In genomic region chr12:16568496-16568895, GRCm38 (mm10) we compare ENCODE assay signal across 8 mouse cellular contexts. TPM values are rescaled to one million over a fixed set of nuclear protein-coding genes. Genes with fewer than 3 reads are reported as not detected.
DNase-seq lines count a peak whose midpoint lies in the region; ATAC-seq lines count a peak whose summit lies in the region.

No protein-coding gene starts in this region.

- H3K9me3 ChIP-seq in kidney, embryonic 14.5 days (ENCODE audit: control insufficient read depth, low read length): no peaks in the 10 kb centered on the region
- H3K9me3 ChIP-seq in embryonic facial prominence, embryonic 14.5 days (ENCODE audit: control insufficient read depth, low read length): no peaks in the 10 kb centered on the region
- no peaks in the 10 kb centered on the region for H3K9me3 ChIP-seq in hindbrain, embryonic 12.5 days (replicated peaks)
- H3K9me3 ChIP-seq in midbrain, embryonic 15.5 days: no peaks in the 10 kb centered on the region

- no peaks in the 10 kb centered on the region for H3K27me3 ChIP-seq in kidney, embryonic 14.5 days (ENCODE audit: control insufficient read depth, insufficient read depth, low read length)
- H3K27me3 ChIP-seq in embryonic facial prominence, embryonic 14.5 days (replicated peaks; ENCODE audit: control insufficient read depth, insufficient read depth, low read length): no peaks in the 10 kb centered on the region
- H3K27me3 ChIP-seq in hindbrain, embryonic 12.5 days: no peaks in the 10 kb centered on the region
- H3K27me3 ChIP-seq in midbrain, embryonic 15.5 days (replicated peaks): no peaks in the 10 kb centered on the region

- H3K4me3 ChIP-seq in kidney, embryonic 14.5 days (ENCODE audit: low read length): no peak overlapping the region
- no peak overlapping the region for H3K4me3 ChIP-seq in embryonic facial prominence, embryonic 14.5 days (ENCODE audit: low read depth, low read length)
- no peak overlapping the region for H3K4me3 ChIP-seq in hindbrain, embryonic 12.5 days
- H3K4me3 ChIP-seq in midbrain, embryonic 15.5 days: no peak overlapping the region

- DNase-seq in kidney, adult 8-10 months: peak; percentile 51 to 74
- peak; percentile 36 for DNase-seq in adrenal gland, postnatal 25 days
- peak; percentile 84 for DNase-seq in embryonic facial prominence, embryonic 14.5 days (ENCODE audit: low spot score)
- peak; percentile 57 for DNase-seq in left cerebral cortex, postnatal 4 days
- DNase-seq in testis, postnatal 10 days (ENCODE audit: low spot score): peak; percentile 68

- intact Hi-C loops in left cerebral cortex, postnatal 4 days (cut with DNase I): loop anchor here (5.0 to 10.0 kb wide), 2 partner anchors 66 to 239 kb away; no protein-coding TSS in a partner anchor

- H3K4me1 ChIP-seq in kidney, embryonic 14.5 days (ENCODE audit: control insufficient read depth, insufficient read depth, low read length): no peaks in the 10 kb centered on the region
- no peaks in the 10 kb centered on the region for H3K4me1 ChIP-seq in embryonic facial prominence, embryonic 14.5 days (ENCODE audit: control insufficient read depth, insufficient read depth, low read length)
- H3K4me1 ChIP-seq in hindbrain, embryonic 12.5 days: 0 out of 2 replicates have a peak, but pooled peaks cover 3% of the 10 kb centered on the region
- H3K4me1 ChIP-seq in midbrain, embryonic 15.5 days: no peaks in the 10 kb centered on the region

- no peak overlapping the region for H3K27ac ChIP-seq in kidney, embryonic 14.5 days (ENCODE audit: low read depth, low read length)
- H3K27ac ChIP-seq in embryonic facial prominence, embryonic 14.5 days (replicated peaks; ENCODE audit: low read depth, low read length): no peak overlapping the region
- no peak overlapping the region for H3K27ac ChIP-seq in hindbrain, embryonic 12.5 days
- peak overlapping the region; percentile 55; the same call in 1 of the 2 replicates for H3K27ac ChIP-seq in midbrain, embryonic 15.5 days

- no peak for ATAC-seq in kidney, embryonic 14.5 days (ENCODE audit: low FRiP score, low TSS enrichment)
- peak; percentile 69; the same call in 1 of the 2 replicates for ATAC-seq in embryonic facial prominence, embryonic 14.5 days (ENCODE audit: low read depth)
- peak; percentile 69 for ATAC-seq in hindbrain, embryonic 12.5 days (ENCODE audit: low FRiP score)
- ATAC-seq in midbrain, embryonic 15.5 days (replicated peaks): peak; percentile 74

- H3K4me2 ChIP-seq in kidney, embryonic 14.5 days (replicated peaks; ENCODE audit: low read depth, low read length): no peak overlapping the region
- no peak overlapping the region for H3K4me2 ChIP-seq in embryonic facial prominence, embryonic 14.5 days (ENCODE audit: low read depth, low read length)
- no peak overlapping the region for H3K4me2 ChIP-seq in hindbrain, embryonic 12.5 days (replicated peaks)
- H3K4me2 ChIP-seq in midbrain, embryonic 15.5 days: no peak overlapping the region

- WGBS in kidney, embryonic 14.5 days: 29% methylated on average over 4 of the region's 4 CpGs
- 29% methylated on average over 4 of the region's 4 CpGs for WGBS in embryonic facial prominence, embryonic 14.5 days
- 31% methylated on average over 4 of the region's 4 CpGs for WGBS in hindbrain, embryonic 12.5 days
- 30% methylated on average over 4 of the region's 4 CpGs for WGBS in midbrain, embryonic 15.5 days

- no peak overlapping the region for H3K9ac ChIP-seq in kidney, embryonic 14.5 days (ENCODE audit: low read depth, low read length)
- no peak overlapping the region for H3K9ac ChIP-seq in embryonic facial prominence, embryonic 14.5 days (ENCODE audit: low read depth, low read length)
- no peak overlapping the region for H3K9ac ChIP-seq in hindbrain, embryonic 12.5 days
- H3K9ac ChIP-seq in midbrain, embryonic 15.5 days: no peak overlapping the region

- H3K36me3 ChIP-seq in kidney, embryonic 14.5 days (ENCODE audit: control insufficient read depth, insufficient read depth, low read length): peaks cover 9% of the 10 kb centered on the region; the same call in 1 of the 2 replicates
- peaks cover 43% of the 10 kb centered on the region for H3K36me3 ChIP-seq in embryonic facial prominence, embryonic 14.5 days (ENCODE audit: control insufficient read depth, insufficient read depth, low read length)
- peaks cover 67% of the 10 kb centered on the region for H3K36me3 ChIP-seq in hindbrain, embryonic 12.5 days
- H3K36me3 ChIP-seq in midbrain, embryonic 15.5 days (replicated peaks): peaks cover 36% of the 10 kb centered on the region; the same call in 1 of the 2 replicates

RNA-seq across cellular contexts. Expression of gene Lpin1, which starts 42.3 kb away (rescaled TPM):
- 3.5 and 6.1 TPM in 2 replicates for polyA plus RNA-seq in kidney, embryonic 14.5 days (2014; fragmentation: Nextera tagmentation; extraction: Ambion mirVana)
- total RNA-seq in adrenal gland, postnatal 25 days (2021): 53.1 and 72.2 TPM in 2 replicates
- 7.1 and 7.5 TPM in 2 replicates for polyA plus RNA-seq in embryonic facial prominence, embryonic 14.5 days (2014; fragmentation: Nextera tagmentation; extraction: Ambion mirVana)
- 17.1 and 19.0 TPM in 2 replicates for polyA plus RNA-seq in hindbrain, embryonic 12.5 days (2016; fragmentation: Nextera tagmentation; extraction: Ambion mirVana)
- 10 to 100 TPM; 16.7 to 19.5 TPM for total RNA-seq in left cerebral cortex, postnatal 4 days (2021)
- polyA plus RNA-seq in midbrain, embryonic 15.5 days (2015; fragmentation: Nextera tagmentation; extraction: Ambion mirVana): 22.2 and 22.6 TPM in 2 replicates
